Mouse (Mus musculus): Measurements from ENCODE around the gene Skap1. TPM values are rescaled to one million over a fixed set of nuclear protein-coding genes. Genes with fewer than 3 reads are reported as not detected.

Skap1 gene
- polyA plus RNA-seq, 1 experiment from 2014 or later: 7.9 TPM

DNA sequence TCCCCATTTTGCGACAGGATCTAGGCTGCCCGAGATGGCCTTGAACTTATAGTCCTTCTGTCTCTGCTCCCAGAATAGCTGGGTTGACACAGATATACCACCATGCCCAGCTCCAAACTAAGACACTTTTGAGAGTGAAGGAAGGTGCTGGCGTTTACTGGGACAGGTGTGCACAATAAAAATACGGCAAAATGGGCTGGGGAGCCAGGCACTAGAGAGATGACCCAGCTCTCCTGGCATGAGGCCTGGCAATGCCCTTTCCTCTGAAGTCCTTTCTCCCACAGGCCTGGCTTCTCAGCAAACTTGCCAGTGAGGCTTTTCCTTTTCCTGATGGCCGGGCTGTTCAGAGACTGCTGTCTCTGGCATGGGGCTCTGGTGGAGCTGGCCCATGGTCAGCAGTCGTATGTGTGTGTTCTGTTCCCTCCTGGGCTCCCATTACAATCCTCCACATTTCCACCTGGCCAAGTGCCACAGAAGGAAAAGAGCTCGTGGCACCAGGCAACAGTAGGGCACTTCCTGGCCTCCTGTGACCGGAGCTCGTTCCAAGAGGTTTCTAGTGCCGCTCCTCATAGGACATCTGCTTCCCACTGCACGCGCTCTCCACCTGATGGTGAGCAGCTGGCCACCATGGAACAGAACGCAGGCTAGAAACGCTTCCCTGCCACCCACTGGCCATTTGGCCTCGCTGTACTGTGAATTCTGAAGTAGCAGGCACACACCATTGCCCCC, 298.5 kb downstream of the Skap1 start:
- H3K27ac ChIP-seq (replicated peaks): peak overlapping the region; percentile 79
- H3K4me3 ChIP-seq (replicated peaks): no peak overlapping the region
- ATAC-seq (ENCODE audit: low FRiP score): no peak
- 45% methylated on average over 15 of the region's 15 CpGs for WGBS
- no peaks in the 10 kb centered on the region for H3K36me3 ChIP-seq
- H3K9me3 ChIP-seq (replicated peaks): no peaks in the 10 kb centered on the region
- H3K9ac ChIP-seq (replicated peaks): no peak overlapping the region
- no peaks in the 10 kb centered on the region for H3K27me3 ChIP-seq (replicated peaks)
- H3K4me1 ChIP-seq: peaks cover 59% of the 10 kb centered on the region
- H3K4me2 ChIP-seq: 0 out of 2 replicates have a peak overlapping the region, but pooled peaks have one; percentile 1

- peak overlapping the region; percentile 14; the same call in 1 of the 2 replicates for H3K9ac ChIP-seq (replicated peaks)
Observed at GRCm38 (mm10) chr11:96764511-96765350, 300.3 kb downstream of the Skap1 start.

GRCm38 (mm10) chr11:96765645-96766044, 301.3 kb downstream of the Skap1 start:
- ATAC-seq (ENCODE audit: low FRiP score): no peak
- Histone ChIP-seq H3K9ac (replicated peaks) (no peak overlapping the region), H3K27me3 (replicated peaks) (no peaks in the 10 kb centered on the region), H3K36me3 (peaks cover 23% of the 10 kb centered on the region), H3K4me2 (no peak overlapping the region), H3K27ac (replicated peaks) (peak overlapping the region; percentile 85), H3K4me1 (peaks cover 74% of the 10 kb centered on the region), H3K9me3 (replicated peaks) (no peaks in the 10 kb centered on the region), H3K4me3 (replicated peaks) (no peak overlapping the region)
- WGBS: 74% methylated on average over 7 of the region's 7 CpGs

More at GRCm38 (mm10) chr11:96764511-96765350, 300.3 kb downstream of the Skap1 start:
- Histone ChIP-seq H3K27me3 (replicated peaks) (no peaks in the 10 kb centered on the region), H3K4me1 (peaks cover 74% of the 10 kb centered on the region), H3K4me3 (replicated peaks) (no peak overlapping the region), H3K27ac (replicated peaks) (peak overlapping the region; percentile 85), H3K9me3 (replicated peaks) (no peaks in the 10 kb centered on the region), H3K36me3 (peaks cover 14% of the 10 kb centered on the region), H3K4me2 (peak overlapping the region; percentile 33)
- ATAC-seq (ENCODE audit: low FRiP score): peak; percentile 62
- 22% methylated on average over 13 of the region's 13 CpGs for WGBS

DNA sequence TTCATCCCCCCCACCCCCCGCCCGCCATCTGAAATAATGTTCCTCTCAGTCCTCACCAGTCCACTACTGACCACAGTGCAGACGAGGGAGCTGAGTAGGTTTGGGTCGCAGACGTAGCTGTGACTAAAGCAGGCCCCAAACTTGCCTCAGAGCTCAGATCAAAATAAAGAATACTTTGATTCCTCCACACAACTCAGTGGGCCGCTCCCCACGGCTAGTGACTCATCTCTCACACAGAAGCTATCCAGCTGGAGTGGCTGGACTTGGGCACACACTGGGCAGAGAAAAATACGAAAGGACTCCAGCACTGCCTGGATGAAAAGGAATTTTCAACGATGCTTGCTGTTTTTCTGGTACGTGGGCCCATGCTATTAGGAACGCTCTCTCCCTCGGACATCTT, 302.2 kb downstream of the Skap1 start:
- Histone ChIP-seq H3K4me1 (peaks cover 72% of the 10 kb centered on the region), H3K27me3 (replicated peaks) (no peaks in the 10 kb centered on the region), H3K4me2 (no peak overlapping the region), H3K4me3 (replicated peaks) (no peak overlapping the region), H3K36me3 (peaks cover 32% of the 10 kb centered on the region), H3K27ac (replicated peaks) (peak overlapping the region; percentile 85), H3K9me3 (replicated peaks) (no peaks in the 10 kb centered on the region), H3K9ac (replicated peaks) (no peak overlapping the region)
- ATAC-seq (ENCODE audit: low FRiP score): no peak
- 68% methylated on average over 12 of the region's 12 CpGs for WGBS

DNA sequence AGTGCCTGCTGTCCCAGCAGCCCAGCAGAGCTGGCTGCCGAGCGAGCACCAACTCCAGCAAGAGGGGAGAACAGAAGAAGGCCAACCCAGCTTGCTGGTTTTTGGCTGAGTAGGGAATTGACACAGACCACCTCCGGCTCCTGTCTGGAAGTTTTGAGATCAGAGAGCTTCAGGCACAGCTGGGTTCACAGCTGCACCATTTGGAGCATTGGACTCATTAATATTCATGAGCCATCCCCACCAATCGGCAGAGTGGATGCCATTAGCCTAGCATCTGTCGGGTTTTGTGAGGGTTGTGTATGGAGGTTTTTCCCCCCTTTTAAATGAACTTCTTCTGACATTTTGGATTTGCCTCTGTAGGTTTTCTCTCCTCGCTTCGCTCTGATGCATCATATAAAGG, 302.7 kb downstream of the Skap1 start:
- ATAC-seq (ENCODE audit: low FRiP score): peak; percentile 59
- H3K36me3 ChIP-seq: peaks cover 38% of the 10 kb centered on the region
- H3K27ac ChIP-seq (replicated peaks): peak overlapping the region; percentile 85
- H3K4me2 ChIP-seq: peak overlapping the region; percentile 33
- H3K4me1 ChIP-seq: peaks cover 75% of the 10 kb centered on the region
- no peaks in the 10 kb centered on the region for H3K27me3 ChIP-seq (replicated peaks)
- 22% methylated on average over 7 of the region's 7 CpGs for WGBS
- no peak overlapping the region for H3K9ac ChIP-seq (replicated peaks)
- H3K4me3 ChIP-seq (replicated peaks): no peak overlapping the region
- H3K9me3 ChIP-seq (replicated peaks): no peaks in the 10 kb centered on the region

GRCm38 (mm10) chr11:96768240-96768639, 303.8 kb downstream of the Skap1 start:
- H3K27me3 ChIP-seq (replicated peaks): no peaks in the 10 kb centered on the region
- H3K4me3 ChIP-seq (replicated peaks): no peak overlapping the region
- no peak for ATAC-seq (ENCODE audit: low FRiP score)
- peaks cover 49% of the 10 kb centered on the region for H3K36me3 ChIP-seq
- H3K9me3 ChIP-seq (replicated peaks): no peaks in the 10 kb centered on the region
- peak overlapping the region; percentile 85 for H3K27ac ChIP-seq (replicated peaks)
- H3K4me2 ChIP-seq: peak overlapping the region; percentile 33
- H3K9ac ChIP-seq (replicated peaks): peak overlapping the region; percentile 14; the same call in 1 of the 2 replicates
- H3K4me1 ChIP-seq: peaks cover 73% of the 10 kb centered on the region
- WGBS: 62% methylated on average over 9 of the region's 9 CpGs

DNA sequence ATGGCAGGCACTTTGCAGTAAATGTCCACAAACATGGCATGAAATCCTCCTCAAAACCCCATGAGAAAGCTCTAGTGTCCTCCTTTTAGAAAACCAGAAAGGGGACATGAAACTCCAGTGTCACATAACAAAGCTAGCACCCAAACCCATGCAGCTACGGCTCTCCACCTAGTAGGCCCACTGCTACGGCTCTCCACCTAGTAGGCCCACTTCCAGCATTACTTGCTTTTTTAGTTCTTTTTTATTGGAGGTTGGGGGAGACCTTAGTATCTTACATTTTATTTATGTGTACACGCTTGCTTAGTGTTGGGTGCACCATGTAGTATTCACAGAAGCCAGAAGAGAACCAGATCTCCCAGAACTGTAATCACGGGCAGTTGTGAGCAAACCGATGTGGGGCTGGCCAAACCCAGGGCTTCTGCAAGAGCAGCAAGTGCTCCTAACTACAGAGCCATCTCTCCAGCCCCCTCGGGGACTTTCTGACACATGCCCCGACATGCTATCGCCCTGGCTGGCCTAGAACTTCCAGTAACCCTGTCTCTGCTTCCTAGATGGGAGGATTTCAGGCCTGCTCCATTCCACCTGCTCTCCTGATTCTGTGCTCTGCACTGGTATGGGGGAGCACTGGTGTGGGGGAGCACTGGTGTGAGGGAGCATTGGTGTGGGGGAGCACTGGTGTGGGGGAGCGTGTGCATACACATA, 307.0 kb downstream of the Skap1 start:
- no peaks in the 10 kb centered on the region for H3K9me3 ChIP-seq (replicated peaks)
- ATAC-seq (ENCODE audit: low FRiP score): no peak
- H3K27me3 ChIP-seq (replicated peaks): no peaks in the 10 kb centered on the region
- no peak overlapping the region for H3K4me3 ChIP-seq (replicated peaks)
- H3K4me1 ChIP-seq: peaks cover 72% of the 10 kb centered on the region
- H3K9ac ChIP-seq (replicated peaks): no peak overlapping the region
- H3K4me2 ChIP-seq: no peak overlapping the region
- 94% methylated on average over 9 of the region's 9 CpGs for WGBS
- peak overlapping the region; percentile 18; the same call in 1 of the 2 replicates for H3K27ac ChIP-seq (replicated peaks)
- H3K36me3 ChIP-seq: peaks cover 51% of the 10 kb centered on the region

DNA sequence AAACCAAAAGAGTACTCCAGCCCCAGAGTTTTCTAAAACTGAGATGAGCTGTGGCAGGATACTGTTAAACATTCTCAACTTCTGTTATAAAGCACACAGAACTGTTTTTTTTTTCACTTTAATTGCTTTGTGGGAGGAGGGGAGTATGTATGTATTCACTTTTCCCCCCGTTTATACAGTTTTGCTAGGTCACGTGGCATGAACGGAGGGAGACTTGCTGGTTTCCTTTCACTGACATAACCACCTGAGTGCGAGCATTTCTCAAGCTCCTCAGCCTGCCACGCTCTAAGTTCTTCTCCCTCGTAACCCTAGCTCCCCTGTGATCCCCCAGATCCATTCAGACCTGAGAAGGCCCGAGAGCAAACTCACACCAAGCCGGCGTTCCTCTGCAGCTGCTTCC, 308.0 kb downstream of the Skap1 start:
- H3K36me3 ChIP-seq: peaks cover 51% of the 10 kb centered on the region
- no peak overlapping the region for H3K27ac ChIP-seq (replicated peaks)
- H3K27me3 ChIP-seq (replicated peaks): no peaks in the 10 kb centered on the region
- no peak overlapping the region for H3K4me2 ChIP-seq
- 0 out of 2 replicates have a peak overlapping the region, but pooled peaks have one; percentile 7 for H3K9ac ChIP-seq (replicated peaks)
- no peak overlapping the region for H3K4me3 ChIP-seq (replicated peaks)
- 91% methylated on average over 9 of the region's 9 CpGs for WGBS
- H3K9me3 ChIP-seq (replicated peaks): no peaks in the 10 kb centered on the region
- no peak for ATAC-seq (ENCODE audit: low FRiP score)
- peaks cover 69% of the 10 kb centered on the region for H3K4me1 ChIP-seq

- peak overlapping the region; percentile 90 for H3K27ac ChIP-seq (replicated peaks)
- H3K4me2 ChIP-seq: peak overlapping the region; percentile 78
- H3K9me3 ChIP-seq (replicated peaks): no peaks in the 10 kb centered on the region
- 0 out of 2 replicates have a peak overlapping the region, but pooled peaks have one; percentile 3 for H3K9ac ChIP-seq (replicated peaks)
- H3K4me3 ChIP-seq (replicated peaks): peak overlapping the region; percentile 71
- peaks cover 56% of the 10 kb centered on the region for H3K4me1 ChIP-seq
- no peak for ATAC-seq (ENCODE audit: low FRiP score)
- WGBS: 63% methylated on average over 3 of the region's 3 CpGs
- H3K36me3 ChIP-seq: peaks cover 38% of the 10 kb centered on the region
- H3K27me3 ChIP-seq (replicated peaks): no peaks in the 10 kb centered on the region
Observed at GRCm38 (mm10) chr11:96774536-96774935, 310.1 kb downstream of the Skap1 start.

DNA sequence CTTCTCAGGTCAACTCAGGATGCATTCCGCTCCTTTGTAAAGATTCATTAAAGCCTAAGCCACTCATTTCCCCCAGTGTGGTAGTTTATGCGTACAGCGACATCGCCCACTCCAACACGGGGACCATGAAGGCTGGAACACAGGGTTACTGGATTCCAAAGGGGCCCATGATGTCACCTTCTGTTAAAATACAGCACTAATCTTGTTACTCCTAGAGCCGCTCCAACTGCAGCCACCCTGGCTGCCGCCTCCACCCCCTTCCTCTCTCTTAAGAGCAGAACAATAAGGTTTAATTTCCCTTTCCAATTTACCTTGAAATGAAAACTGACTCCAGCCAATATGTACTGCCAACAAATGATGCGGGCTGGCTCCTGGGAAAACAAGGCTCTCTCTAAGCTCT, 310.7 kb downstream of the Skap1 start:
- Histone ChIP-seq H3K4me3 (replicated peaks) (peak overlapping the region; percentile 71), H3K9ac (replicated peaks) (peak overlapping the region; percentile 70; the same call in 1 of the 2 replicates), H3K4me1 (peaks cover 56% of the 10 kb centered on the region), H3K9me3 (replicated peaks) (no peaks in the 10 kb centered on the region), H3K27me3 (replicated peaks) (no peaks in the 10 kb centered on the region), H3K36me3 (peaks cover 33% of the 10 kb centered on the region), H3K27ac (replicated peaks) (peak overlapping the region; percentile 90), H3K4me2 (peak overlapping the region; percentile 78)
- peak; percentile 58 for ATAC-seq (ENCODE audit: low FRiP score)
- 43% methylated on average over 8 of the region's 8 CpGs for WGBS

DNA sequence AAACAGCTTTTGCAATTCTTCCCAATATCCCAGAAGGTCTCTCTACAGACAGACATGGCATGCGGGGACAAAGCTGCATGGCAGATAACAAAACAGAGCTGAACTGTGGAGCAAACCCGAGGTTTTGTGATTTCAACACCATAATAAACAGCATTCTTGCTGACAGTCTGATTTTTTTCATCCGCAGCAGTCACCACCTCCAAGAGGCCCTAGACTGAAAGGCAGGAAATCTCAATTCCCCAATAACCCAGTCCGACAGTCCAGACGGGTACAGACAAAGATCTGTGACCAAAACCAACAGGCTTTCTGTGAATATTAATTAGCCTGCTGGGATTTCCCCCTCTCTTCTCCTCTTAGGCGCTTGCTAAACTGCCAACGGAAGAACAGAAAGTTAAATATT, 311.3 kb downstream of the Skap1 start:
- Histone ChIP-seq H3K9ac (replicated peaks) (peak overlapping the region; percentile 70), H3K4me2 (peak overlapping the region; percentile 78), H3K4me1 (peaks cover 56% of the 10 kb centered on the region), H3K27ac (replicated peaks) (peak overlapping the region; percentile 90), H3K4me3 (replicated peaks) (peak overlapping the region; percentile 71), H3K36me3 (peaks cover 27% of the 10 kb centered on the region), H3K9me3 (replicated peaks) (no peaks in the 10 kb centered on the region), H3K27me3 (replicated peaks) (no peaks in the 10 kb centered on the region)
- 29% methylated on average over 7 of the region's 7 CpGs for WGBS
- no peak for ATAC-seq (ENCODE audit: low FRiP score)

Data from neural tube, embryonic 15.5 days (tissue).